Mouse (Mus musculus) small intestine, adult 2 months (tissue): ENCODE data around the gene Tmeff2.

Source experiments
- CTCF ChIP-seq: fragments of 200-500 bp; IDR thresholded peaks from 2 replicates; pipeline ENCODE4 v1.5.1; 2012; ENCODE audit warnings: low read depth, mild to moderate bottlenecking, control low read depth, inconsistent platforms, low read length, moderate library complexity, mixed read lengths; ENCODE audit not compliant: insufficient replicate concordance, insufficient read length; ENCODE audit errors: extremely low read depth
- POLR2A ChIP-seq: fragments of 200-500 bp; IDR thresholded peaks from 2 replicates; pipeline ENCODE4 v1.6.1; 2012; ENCODE audit warnings: low read depth, mild to moderate bottlenecking, control low read depth, inconsistent platforms, low read length, moderate library complexity

DNA sequence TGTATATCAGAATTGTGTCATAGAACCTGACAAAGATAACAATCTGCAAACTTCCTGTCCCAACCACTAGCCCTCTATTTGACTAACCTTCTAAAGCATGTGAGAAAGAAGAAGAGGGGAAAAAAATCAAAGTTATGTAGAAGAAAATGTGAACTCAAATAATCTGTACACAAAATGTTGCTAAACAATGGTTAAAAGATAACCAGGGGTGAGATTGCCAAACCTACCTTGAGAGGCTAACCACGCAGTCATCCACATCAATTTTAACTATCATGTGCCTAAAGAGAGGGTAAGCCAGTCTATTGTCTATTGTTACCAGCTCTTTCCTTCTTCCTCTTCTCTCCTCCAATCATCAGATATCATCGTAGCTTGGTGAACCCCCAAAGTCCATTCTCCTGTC, 35.0 kb downstream of the Tmeff2 start:
- TF ChIP-seq POLR2A (no peak), CTCF (no peak)
